Mouse (Mus musculus): ENCODE results near the gene Tnrc6c. TPM values are rescaled to one million over a fixed set of nuclear protein-coding genes. Genes with fewer than 3 reads are reported as not detected.
A peak's percentile ranks its signal among the peaks of the same experiment; 100 is the strongest.

Gene Tnrc6c
- total RNA-seq, 4 experiments from 2014 or later = 22.3 to 41.0 (median 31.9) TPM

GRCm38 (mm10) chr11:117794035-117794551 lies 140.0 kb downstream of the Tnrc6c start:
- no peak for DNase-seq

- no peak for DNase-seq
Observed at GRCm38 (mm10) chr11:117796954-117797353, 142.9 kb downstream of the Tnrc6c start.

- no peak for DNase-seq
Observed at GRCm38 (mm10) chr11:117797511-117798159, 143.5 kb downstream of the Tnrc6c start, which contains the start of gene 6030468B19Rik. 6030468B19Rik (plus strand) TSS chr11:117797660.

GRCm38 (mm10) chr11:117798160-117798541 lies 144.1 kb downstream of the Tnrc6c start:
- DNase-seq = no peak

GRCm38 (mm10) chr11:117799174-117799573 lies 145.1 kb downstream of the Tnrc6c start:
- DNase-seq = no peak

GRCm38 (mm10) chr11:117800038-117800437 lies 145.9 kb downstream of the Tnrc6c start:
- no peak for DNase-seq

GRCm38 (mm10) chr11:117801650-117802049 lies 147.6 kb downstream of the Tnrc6c start:
- DNase-seq = no peak

- no peak for DNase-seq
Observed at GRCm38 (mm10) chr11:117803166-117803688, 149.1 kb downstream of the Tnrc6c start.

GRCm38 (mm10) chr11:117806781-117807180 lies 152.7 kb downstream of the Tnrc6c start:
- DNase-seq = no peak

- peak; percentile 62 for DNase-seq
Observed at GRCm38 (mm10) chr11:117809407-117810311, 155.6 kb downstream of the Tnrc6c start, which contains the start of the genes Gm20708 and Syngr2. Gm20708 (plus strand) TSS chr11:117809668. Syngr2 (plus strand) TSS chr11:117809668.

- DNase-seq = peak; percentile 91
Observed at GRCm38 (mm10) chr11:117810401-117811046, 156.4 kb downstream of the Tnrc6c start.

Other genes starting within 250 kb of the Tnrc6c start
- not detected for gene Gm11733, start 169.9 kb upstream of the Tnrc6c start, total RNA-seq (2022)
- 1 to 10 TPM; 1.5 to 3.3 (median 3.0) TPM for gene Tmc8, start 127.8 kb downstream of the Tnrc6c start, total RNA-seq (2022)
- gene Tmc6, start 127.9 kb downstream of the Tnrc6c start, total RNA-seq (2022) = 10 to 100 TPM; 28.2 to 50.0 (median 40.7) TPM
- not detected for gene 6030468B19Rik, start 143.4 kb downstream of the Tnrc6c start, total RNA-seq (2022)
- 1 to 10 TPM in 2 of 4 experiments, under 1 TPM in 2; 0.59 to 3.4 (median 1.3) TPM for gene Gm20708, start 155.4 kb downstream of the Tnrc6c start, total RNA-seq (2022)
- gene Syngr2, start 155.4 kb downstream of the Tnrc6c start, total RNA-seq (2022) = 100 to 1,000 TPM in 2 of 4 experiments, 10 to 100 TPM in 2; 86.0 to 110 (median 103) TPM
- gene Afmid, start 171.6 kb downstream of the Tnrc6c start, total RNA-seq (2022) = 10 to 100 TPM in 2 of 4 experiments, 1 to 10 TPM in 2; 5.1 to 17.0 (median 10.2) TPM
- gene Tk1, start 171.8 kb downstream of the Tnrc6c start, total RNA-seq (2022) = 1 to 10 TPM; 2.4 to 5.0 (median 4.3) TPM
- 1 to 10 TPM; 1.2 to 2.5 (median 1.7) TPM for gene Birc5, start 195.0 kb downstream of the Tnrc6c start, total RNA-seq (2022)
- not detected for gene Tmem235, start 206.5 kb downstream of the Tnrc6c start, total RNA-seq (2022)
- gene Tha1, start 219.2 kb downstream of the Tnrc6c start, total RNA-seq (2022) = 10 to 100 TPM; 16.4 to 16.7 (median 16.5) TPM